19 mouse cellular contexts compared by ENCODE assay signal in genomic region chr17:81797827-81798376, GRCm38 (mm10).
"Had no signal": no experiment of that assay in that cellular context is flagged by ENCODE, and none has a peak within 500 bp of the region (broad histone marks: within the 10 kb centered on the region; RNA-seq: fewer than 3 reads in every experiment).

No protein-coding gene starts in this region.

- H3K4me3 ChIP-seq: liver, embryonic 13.5 days; liver, embryonic 15.5 days; megakaryocyte, embryonic 14.5 days; midbrain, embryonic 13.5 days; midbrain, embryonic 15.5 days; neural tube, embryonic 12.5 days had no signal

- ATAC-seq: liver, postnatal 0 days; midbrain, embryonic 13.5 days; midbrain, embryonic 15.5 days had no signal

- H3K4me1 ChIP-seq: liver, embryonic 13.5 days; liver, embryonic 15.5 days; megakaryocyte, embryonic 14.5 days; midbrain, embryonic 13.5 days; midbrain, embryonic 15.5 days; neural tube, embryonic 12.5 days had no signal

- H3K36me3 ChIP-seq: liver, embryonic 13.5 days; liver, embryonic 15.5 days; midbrain, embryonic 13.5 days; midbrain, embryonic 15.5 days; neural tube, embryonic 12.5 days had no signal

- H3K9ac ChIP-seq: liver, embryonic 13.5 days; liver, embryonic 15.5 days; liver, postnatal 0 days; midbrain, embryonic 13.5 days; midbrain, embryonic 15.5 days; neural tube, embryonic 12.5 days had no signal

- H3K9me3 ChIP-seq: liver, embryonic 13.5 days; liver, embryonic 15.5 days; midbrain, embryonic 13.5 days; midbrain, embryonic 15.5 days; neural tube, embryonic 12.5 days had no signal

- H3K4me2 ChIP-seq: liver, embryonic 11.5 days; liver, embryonic 13.5 days; liver, embryonic 15.5 days; midbrain, embryonic 11.5 days; midbrain, embryonic 13.5 days; midbrain, embryonic 15.5 days; neural tube, embryonic 12.5 days had no signal

- H3K27ac ChIP-seq: liver, embryonic 13.5 days; liver, embryonic 15.5 days; macrophage; midbrain, embryonic 13.5 days; midbrain, embryonic 15.5 days; neural tube, embryonic 12.5 days had no signal

- H3K27me3 ChIP-seq: liver, embryonic 13.5 days; liver, embryonic 15.5 days; megakaryocyte, embryonic 14.5 days; midbrain, embryonic 13.5 days; midbrain, embryonic 15.5 days; neural tube, embryonic 12.5 days had no signal

- DNase-seq: liver; liver, embryonic 13.5 days; liver, postnatal 0 days; retina, postnatal 1 day; right cerebral cortex, adult 18-20 months; right cerebral cortex, postnatal 25 days; right cerebral cortex, postnatal 4 days; spleen, adult 18-20 months; thymus, adult 18-20 months; thymus, postnatal 14 days; thymus, postnatal 36 days had no signal
